Mouse (Mus musculus): ENCODE data around the gene Vdac1. TPM values are rescaled to one million over a fixed set of nuclear protein-coding genes. Genes with fewer than 3 reads are reported as not detected.
"Not testable (repeated sequence)": the region's sequence is repeated elsewhere in the genome, so short reads cannot be mapped to it uniquely, and the experiment has no call there.

The Vdac1 gene
- total and polyA plus RNA-seq, 3 experiments: 55.1 to 207 (median 127) TPM

DNA sequence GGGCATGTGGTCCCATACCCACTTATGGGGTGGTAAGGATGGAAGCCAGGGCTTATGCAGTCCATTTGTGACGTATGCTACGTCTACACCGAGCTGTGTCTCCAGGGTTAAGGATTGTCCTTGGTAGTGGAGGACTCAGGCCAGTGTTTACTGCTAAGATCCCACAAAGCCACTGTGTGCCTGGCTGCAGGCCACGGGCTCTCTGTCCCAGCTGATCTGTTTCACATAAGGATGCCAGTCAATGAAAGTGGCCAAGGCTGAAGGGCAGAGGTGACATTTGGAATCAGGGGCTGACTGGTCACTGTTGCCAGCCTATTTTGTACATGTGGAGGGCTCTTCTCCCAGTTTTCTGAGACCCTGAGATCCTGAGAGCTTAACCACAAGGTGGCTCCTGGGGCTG is 16.9 kb downstream of the Vdac1 start:
- no peak for ATAC-seq (ENCODE audit: extremely low read depth, insufficient number of reproducible peaks, low FRiP score, poor library complexity, severe bottlenecking)
- TF ChIP-seq CTCF (IDR thresholded peaks at IDR 0.05; ENCODE audit: low read depth, low read length) (no peak), TAL1 (conservative IDR thresholded peaks at IDR 0.05; ENCODE audit: low read depth, low read length) (no peak), GATA1 (IDR thresholded peaks at IDR 0.05; ENCODE audit: borderline replicate concordance, low read length) (no peak), POLR2AphosphoS5 (IDR thresholded peaks at IDR 0.05; ENCODE audit: insufficient replicate concordance, low read depth, low read length) (no peak), GATA2 (IDR thresholded peaks at IDR 0.05; ENCODE audit: borderline replicate concordance, low read depth, low read length) (no peak)
- Histone ChIP-seq H3K9me3 (replicated peaks) (no peaks in the 10 kb centered on the region), H3K36me3 (replicated peaks) (peaks cover 97% of the 10 kb centered on the region), H3K4me3 (ENCODE audit: low read depth, low read length) (no peak overlapping the region), H3K27me3 (ENCODE audit: insufficient read depth, low read length) (no peaks in the 10 kb centered on the region), H3K4me1 (ENCODE audit: insufficient read depth, low read depth, low read length) (peaks cover 12% of the 10 kb centered on the region; the same call in 1 of the 2 replicates)
- no peak for DNase-seq (ENCODE audit: low spot score)

DNA sequence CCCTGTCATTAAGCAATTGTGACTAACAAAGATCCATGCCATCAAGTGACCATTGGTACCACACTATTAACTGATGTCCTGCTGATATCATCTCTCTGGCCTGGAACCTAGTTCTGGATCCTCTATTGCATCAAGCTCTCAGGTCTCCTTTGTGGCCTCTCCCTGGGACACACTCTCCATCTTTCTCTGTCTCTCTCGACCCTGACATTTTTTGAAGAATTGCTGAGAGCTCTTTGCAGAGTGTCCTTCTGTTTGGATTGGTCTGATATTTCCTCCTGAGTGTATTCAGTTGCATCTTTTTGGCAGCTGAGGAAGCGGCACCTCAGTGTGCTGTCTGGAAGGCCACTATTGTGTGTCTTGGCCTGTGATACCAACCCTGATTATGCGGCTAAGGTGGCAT is 18.6 kb downstream of the Vdac1 start:
- ATAC-seq (ENCODE audit: extremely low read depth, insufficient number of reproducible peaks, low FRiP score, poor library complexity, severe bottlenecking) (no peak), DNase-seq (ENCODE audit: low spot score) (no peak)
- TF ChIP-seq CTCF (IDR thresholded peaks at IDR 0.05; ENCODE audit: low read depth, low read length) (no peak), POLR2AphosphoS5 (IDR thresholded peaks at IDR 0.05; ENCODE audit: insufficient replicate concordance, low read depth, low read length) (no peak), GATA1 (IDR thresholded peaks at IDR 0.05; ENCODE audit: borderline replicate concordance, low read length) (no peak), TAL1 (conservative IDR thresholded peaks at IDR 0.05; ENCODE audit: low read depth, low read length) (no peak), GATA2 (IDR thresholded peaks at IDR 0.05; ENCODE audit: borderline replicate concordance, low read depth, low read length) (no peak)
- H3K4me1 ChIP-seq (ENCODE audit: insufficient read depth, low read depth, low read length): peaks cover 3% of the 10 kb centered on the region; the same call in 1 of the 2 replicates
- no peak overlapping the region for H3K4me3 ChIP-seq (ENCODE audit: low read depth, low read length)
- no peaks in the 10 kb centered on the region for H3K27me3 ChIP-seq (ENCODE audit: insufficient read depth, low read length)
- H3K36me3 ChIP-seq (replicated peaks): peaks cover 99% of the 10 kb centered on the region
- H3K9me3 ChIP-seq (replicated peaks): no peaks in the 10 kb centered on the region

DNA sequence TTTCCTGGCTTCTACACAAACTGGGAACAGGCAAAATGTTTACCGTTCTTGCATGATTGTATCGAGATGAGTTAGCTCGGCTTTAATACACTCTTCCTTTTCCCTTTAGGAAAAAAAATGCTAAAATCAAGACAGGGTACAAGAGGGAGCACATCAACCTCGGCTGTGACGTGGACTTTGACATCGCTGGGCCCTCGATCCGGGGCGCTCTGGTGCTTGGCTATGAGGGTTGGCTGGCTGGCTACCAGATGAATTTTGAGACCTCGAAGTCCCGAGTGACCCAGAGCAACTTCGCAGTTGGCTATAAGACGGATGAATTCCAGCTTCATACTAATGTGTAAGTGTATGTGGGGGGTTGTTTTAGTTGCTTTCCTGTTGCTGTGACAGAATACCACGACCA is 23.1 kb downstream of the Vdac1 start:
- Histone ChIP-seq H3K4me3 (ENCODE audit: low read depth, low read length) (no peak overlapping the region), H3K9me3 (replicated peaks) (no peaks in the 10 kb centered on the region), H3K36me3 (replicated peaks) (peaks cover 99% of the 10 kb centered on the region), H3K4me1 (ENCODE audit: insufficient read depth, low read depth, low read length) (no peaks in the 10 kb centered on the region; the same call in 1 of the 2 replicates), H3K27me3 (ENCODE audit: insufficient read depth, low read length) (no peaks in the 10 kb centered on the region)
- TF ChIP-seq CTCF (IDR thresholded peaks at IDR 0.05; ENCODE audit: low read depth, low read length) (no peak), GATA1 (IDR thresholded peaks at IDR 0.05; ENCODE audit: borderline replicate concordance, low read length) (no peak), TAL1 (conservative IDR thresholded peaks at IDR 0.05; ENCODE audit: low read depth, low read length) (no peak), GATA2 (IDR thresholded peaks at IDR 0.05; ENCODE audit: borderline replicate concordance, low read depth, low read length) (no peak), POLR2AphosphoS5 (IDR thresholded peaks at IDR 0.05; ENCODE audit: insufficient replicate concordance, low read depth, low read length) (no peak)
- DNase-seq (ENCODE audit: low spot score) (no peak), ATAC-seq (ENCODE audit: extremely low read depth, insufficient number of reproducible peaks, low FRiP score, poor library complexity, severe bottlenecking) (no peak)

DNA sequence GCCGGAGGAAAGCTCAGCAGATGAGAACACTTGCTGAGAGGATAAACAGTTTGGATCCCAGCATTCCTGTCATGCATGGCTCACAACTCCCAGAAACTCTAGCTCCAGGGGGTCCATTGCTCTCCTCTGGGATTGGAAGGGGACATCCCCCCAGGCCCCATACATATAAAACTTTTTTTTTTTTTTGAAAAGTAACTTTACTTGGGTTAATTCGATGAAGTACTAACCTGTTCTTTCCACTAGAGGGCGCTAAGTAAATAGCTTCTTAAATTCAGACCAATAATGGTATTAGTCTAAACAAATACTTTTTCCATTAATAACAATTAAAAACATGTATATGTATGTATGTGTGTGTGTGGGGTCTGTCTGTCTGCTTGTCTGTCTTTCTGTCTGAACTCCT is 24.0 kb downstream of the Vdac1 start:
- Histone ChIP-seq H3K4me3 (ENCODE audit: low read depth, low read length) (no peak overlapping the region), H3K27me3 (ENCODE audit: insufficient read depth, low read length) (no peaks in the 10 kb centered on the region), H3K4me1 (ENCODE audit: insufficient read depth, low read depth, low read length) (peaks cover 3% of the 10 kb centered on the region; the same call in 1 of the 2 replicates), H3K9me3 (replicated peaks) (no peaks in the 10 kb centered on the region), H3K36me3 (replicated peaks) (peaks cover 98% of the 10 kb centered on the region)
- TF ChIP-seq CTCF (IDR thresholded peaks at IDR 0.05; ENCODE audit: low read depth, low read length) (no peak), POLR2AphosphoS5 (IDR thresholded peaks at IDR 0.05; ENCODE audit: insufficient replicate concordance, low read depth, low read length) (no peak), GATA2 (IDR thresholded peaks at IDR 0.05; ENCODE audit: borderline replicate concordance, low read depth, low read length) (no peak), GATA1 (IDR thresholded peaks at IDR 0.05; ENCODE audit: borderline replicate concordance, low read length) (no peak), TAL1 (conservative IDR thresholded peaks at IDR 0.05; ENCODE audit: low read depth, low read length) (no peak)
- DNase-seq (ENCODE audit: low spot score) (no peak), ATAC-seq (ENCODE audit: extremely low read depth, insufficient number of reproducible peaks, low FRiP score, poor library complexity, severe bottlenecking) (no peak)

GRCm38 (mm10) chr11:52386892-52387291 is 26.2 kb downstream of the Vdac1 start:
- TF ChIP-seq CTCF (IDR thresholded peaks at IDR 0.05; ENCODE audit: low read depth, low read length) (no peak), GATA1 (IDR thresholded peaks at IDR 0.05; ENCODE audit: borderline replicate concordance, low read length) (no peak), POLR2AphosphoS5 (IDR thresholded peaks at IDR 0.05; ENCODE audit: insufficient replicate concordance, low read depth, low read length) (no peak), TAL1 (conservative IDR thresholded peaks at IDR 0.05; ENCODE audit: low read depth, low read length) (no peak), GATA2 (IDR thresholded peaks at IDR 0.05; ENCODE audit: borderline replicate concordance, low read depth, low read length) (no peak)
- H3K27me3 ChIP-seq (ENCODE audit: insufficient read depth, low read length): no peaks in the 10 kb centered on the region
- H3K36me3 ChIP-seq (replicated peaks): peaks cover 93% of the 10 kb centered on the region
- ATAC-seq (ENCODE audit: extremely low read depth, insufficient number of reproducible peaks, low FRiP score, poor library complexity, severe bottlenecking) (no peak), DNase-seq (ENCODE audit: low spot score) (no peak)
- H3K4me1 ChIP-seq (ENCODE audit: insufficient read depth, low read depth, low read length): peaks cover 5% of the 10 kb centered on the region; the same call in 1 of the 2 replicates
- no peaks in the 10 kb centered on the region for H3K9me3 ChIP-seq (replicated peaks)
- no peak overlapping the region for H3K4me3 ChIP-seq (ENCODE audit: low read depth, low read length)

DNA sequence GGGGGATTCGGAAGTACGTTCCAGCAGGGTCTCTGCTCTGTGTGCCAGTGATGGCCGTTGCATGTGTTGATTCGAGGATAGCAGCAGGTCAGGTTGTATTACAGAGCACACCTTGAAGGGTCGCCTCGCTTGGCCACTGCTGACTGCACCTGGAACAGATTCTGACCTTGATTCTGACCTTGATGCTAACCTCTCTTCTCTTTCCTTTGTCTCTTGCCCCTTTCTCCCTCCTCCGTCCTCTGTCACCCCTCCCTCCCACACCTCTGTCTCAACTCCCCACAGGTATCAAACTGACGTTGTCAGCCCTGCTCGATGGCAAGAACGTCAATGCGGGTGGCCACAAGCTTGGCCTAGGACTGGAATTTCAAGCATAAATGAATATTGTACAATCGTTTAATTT is 27.5 kb downstream of the Vdac1 start:
- DNase-seq (ENCODE audit: low spot score) (no peak), ATAC-seq (ENCODE audit: extremely low read depth, insufficient number of reproducible peaks, low FRiP score, poor library complexity, severe bottlenecking) (no peak)
- H3K9me3 ChIP-seq (replicated peaks): no peaks in the 10 kb centered on the region
- no peaks in the 10 kb centered on the region for H3K27me3 ChIP-seq (ENCODE audit: insufficient read depth, low read length)
- TF ChIP-seq POLR2AphosphoS5 (IDR thresholded peaks at IDR 0.05; ENCODE audit: insufficient replicate concordance, low read depth, low read length) (no peak), TAL1 (conservative IDR thresholded peaks at IDR 0.05; ENCODE audit: low read depth, low read length) (no peak), GATA1 (IDR thresholded peaks at IDR 0.05; ENCODE audit: borderline replicate concordance, low read length) (no peak), GATA2 (IDR thresholded peaks at IDR 0.05; ENCODE audit: borderline replicate concordance, low read depth, low read length) (no peak)
- H3K4me3 ChIP-seq (ENCODE audit: low read depth, low read length): no peak overlapping the region
- H3K4me1 ChIP-seq (ENCODE audit: insufficient read depth, low read depth, low read length): peaks cover 5% of the 10 kb centered on the region; the same call in 1 of the 2 replicates
- H3K36me3 ChIP-seq (replicated peaks): peaks cover 84% of the 10 kb centered on the region

GRCm38 (mm10) chr11:52388979-52389378 is 28.3 kb downstream of the Vdac1 start:
- not testable (repeated sequence) for H3K4me1 ChIP-seq (ENCODE audit: insufficient read depth, low read depth, low read length); H3K9me3 ChIP-seq (replicated peaks); H3K27me3 ChIP-seq (ENCODE audit: insufficient read depth, low read length); ATAC-seq (ENCODE audit: extremely low read depth, insufficient number of reproducible peaks, low FRiP score, poor library complexity, severe bottlenecking); DNase-seq (ENCODE audit: low spot score); H3K4me3 ChIP-seq (ENCODE audit: low read depth, low read length)
- peaks cover 76% of the 10 kb centered on the region for H3K36me3 ChIP-seq (replicated peaks)
